Mouse (Mus musculus): ENCODE measurements around the gene Map3k19. TPM values are rescaled to one million over a fixed set of nuclear protein-coding genes. Genes with fewer than 3 reads are reported as not detected.

The Map3k19 gene
- polyA plus RNA-seq, 1 experiment from 2014 or later = 0.82 TPM

DNA sequence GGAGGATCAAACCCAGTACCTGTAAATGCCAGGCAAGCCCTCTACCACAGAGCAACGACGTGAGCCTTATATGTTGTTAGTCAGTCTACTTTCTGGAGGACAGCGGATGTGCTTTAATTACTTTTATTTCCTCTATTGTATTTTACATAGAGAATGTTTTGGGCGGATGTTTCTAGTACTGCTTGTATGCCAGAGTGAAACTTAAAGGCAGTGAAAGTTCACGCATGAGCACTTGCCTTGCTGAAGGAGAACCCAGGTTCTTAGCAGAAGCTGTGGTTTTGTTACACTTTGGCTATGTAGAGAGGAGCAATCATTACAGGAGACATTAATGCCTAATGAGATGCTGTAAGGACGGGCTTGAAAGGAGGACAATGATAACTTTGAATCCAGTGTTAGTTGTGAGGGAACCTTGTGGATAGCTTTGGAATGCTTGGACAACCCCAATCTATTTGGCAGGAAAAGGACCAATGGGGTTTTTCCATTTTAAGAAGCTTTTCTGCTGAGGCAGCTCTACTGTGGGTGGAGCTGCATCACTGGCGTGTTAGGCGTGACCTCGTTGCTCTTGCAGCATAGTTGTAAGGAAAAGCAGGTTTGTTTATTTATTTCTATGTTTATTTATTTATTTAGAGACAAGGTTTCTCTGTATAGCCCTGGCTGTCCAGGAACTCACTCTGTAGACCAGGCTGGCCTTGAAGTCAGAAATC, 4.3 kb upstream of the Map3k19 start:
- no peak overlapping the region for H3K27ac ChIP-seq (ENCODE audit: low read length)
- no peaks in the 10 kb centered on the region for H3K27me3 ChIP-seq (ENCODE audit: control insufficient read depth, insufficient read depth, low read depth, low read length)
- no peak overlapping the region for H3K4me3 ChIP-seq (ENCODE audit: low read length)
- no peaks in the 10 kb centered on the region for H3K9me3 ChIP-seq (ENCODE audit: control insufficient read depth, low read length)
- no peak overlapping the region for H3K9ac ChIP-seq (ENCODE audit: low read length)
- ATAC-seq (ENCODE audit: low read depth) = no peak
- no peaks in the 10 kb centered on the region for H3K4me1 ChIP-seq (replicated peaks; ENCODE audit: control insufficient read depth, insufficient read depth, low read length)
- no peaks in the 10 kb centered on the region for H3K36me3 ChIP-seq (ENCODE audit: control insufficient read depth, insufficient read depth, low read length)
- H3K4me2 ChIP-seq (ENCODE audit: low read depth, low read length) = no peak overlapping the region
- WGBS = 75% methylated on average over 9 of the region's 9 CpGs

DNA sequence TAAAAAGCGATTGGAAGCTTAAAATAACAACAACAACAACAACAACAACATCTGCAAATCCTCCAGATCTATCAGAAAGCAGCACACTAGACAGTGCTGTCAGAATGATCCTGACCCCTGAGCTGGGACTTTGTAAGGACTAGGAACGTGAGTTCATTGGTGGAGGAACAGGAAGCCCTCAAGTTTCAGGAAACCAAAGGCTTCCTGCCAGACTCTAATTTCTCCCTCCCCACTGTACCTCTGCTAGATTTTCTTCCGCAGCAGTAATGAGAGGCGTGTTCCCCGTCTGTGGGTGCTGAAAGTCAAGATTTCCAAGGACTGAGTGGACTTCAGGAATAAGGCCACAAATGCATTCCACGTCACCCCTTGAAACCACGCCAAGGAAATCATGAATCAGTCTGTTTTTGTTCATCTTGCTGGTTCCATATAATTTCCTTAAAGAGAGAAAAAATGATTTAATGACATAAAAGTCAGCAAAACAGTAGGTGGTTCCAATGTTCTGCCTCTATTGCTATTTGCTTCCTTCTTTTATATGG, 4.7 kb downstream of the Map3k19 start:
- Histone ChIP-seq H3K4me3 (ENCODE audit: low read length) (no peak overlapping the region), H3K27ac (ENCODE audit: low read length) (no peak overlapping the region), H3K9me3 (ENCODE audit: control insufficient read depth, low read length) (peaks cover 5% of the 10 kb centered on the region; the same call in 1 of the 2 replicates), H3K36me3 (ENCODE audit: control insufficient read depth, insufficient read depth, low read length) (no peaks in the 10 kb centered on the region), H3K4me1 (replicated peaks; ENCODE audit: control insufficient read depth, insufficient read depth, low read length) (no peaks in the 10 kb centered on the region), H3K27me3 (ENCODE audit: control insufficient read depth, insufficient read depth, low read depth, low read length) (no peaks in the 10 kb centered on the region), H3K4me2 (ENCODE audit: low read depth, low read length) (no peak overlapping the region), H3K9ac (ENCODE audit: low read length) (no peak overlapping the region)
- ATAC-seq (ENCODE audit: low read depth) = no peak
- WGBS = 60% methylated on average over 7 of the region's 7 CpGs

- WGBS = 73% methylated on average over 5 of the region's 5 CpGs
- ATAC-seq (ENCODE audit: low read depth) = no peak
These were observed 9.4 kb downstream of the Map3k19 start for GRCm38 (mm10) chr1:127845472-127845871.

DNA sequence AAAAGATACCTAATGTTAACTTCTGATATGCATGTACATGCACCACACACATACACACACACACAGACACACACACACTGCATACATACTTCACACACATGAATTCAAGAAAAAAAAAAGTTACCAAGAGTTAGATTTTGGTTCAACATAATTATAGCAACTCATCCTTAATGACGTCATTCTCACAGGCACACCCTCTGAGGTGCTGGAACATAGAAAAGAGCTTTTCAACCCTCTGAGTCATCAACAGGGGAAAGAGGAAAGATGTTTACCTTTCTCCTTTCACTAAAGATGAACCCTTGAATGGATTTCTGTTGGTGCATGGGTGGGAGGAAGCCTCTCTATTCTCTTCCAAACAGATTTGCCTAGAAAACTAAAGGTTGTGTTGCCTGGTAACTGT, 16.2 kb downstream of the Map3k19 start:
- WGBS = 60% methylated on average over 1 of the region's 1 CpGs
- no peaks in the 10 kb centered on the region for H3K27me3 ChIP-seq (ENCODE audit: control insufficient read depth, insufficient read depth, low read depth, low read length)
- no peaks in the 10 kb centered on the region for H3K36me3 ChIP-seq (ENCODE audit: control insufficient read depth, insufficient read depth, low read length)
- H3K9me3 ChIP-seq (ENCODE audit: control insufficient read depth, low read length) = no peaks in the 10 kb centered on the region
- ATAC-seq (ENCODE audit: low read depth) = no peak
- H3K9ac ChIP-seq (ENCODE audit: low read length) = no peak overlapping the region
- H3K27ac ChIP-seq (ENCODE audit: low read length) = no peak overlapping the region
- H3K4me1 ChIP-seq (replicated peaks; ENCODE audit: control insufficient read depth, insufficient read depth, low read length) = no peaks in the 10 kb centered on the region
- H3K4me2 ChIP-seq (ENCODE audit: low read depth, low read length) = no peak overlapping the region
- H3K4me3 ChIP-seq (ENCODE audit: low read length) = no peak overlapping the region

More at GRCm38 (mm10) chr1:127845472-127845871, 9.4 kb downstream of the Map3k19 start:
- no peak overlapping the region for H3K4me2 ChIP-seq (ENCODE audit: low read depth, low read length)
- no peak overlapping the region for H3K27ac ChIP-seq (ENCODE audit: low read length)
- H3K9ac ChIP-seq (ENCODE audit: low read length) = no peak overlapping the region
- no peak overlapping the region for H3K4me3 ChIP-seq (ENCODE audit: low read length)
- H3K27me3 ChIP-seq (ENCODE audit: control insufficient read depth, insufficient read depth, low read depth, low read length) = no peaks in the 10 kb centered on the region
- H3K9me3 ChIP-seq (ENCODE audit: control insufficient read depth, low read length) = no peaks in the 10 kb centered on the region
- no peaks in the 10 kb centered on the region for H3K4me1 ChIP-seq (replicated peaks; ENCODE audit: control insufficient read depth, insufficient read depth, low read length)
- H3K36me3 ChIP-seq (ENCODE audit: control insufficient read depth, insufficient read depth, low read length) = no peaks in the 10 kb centered on the region

DNA sequence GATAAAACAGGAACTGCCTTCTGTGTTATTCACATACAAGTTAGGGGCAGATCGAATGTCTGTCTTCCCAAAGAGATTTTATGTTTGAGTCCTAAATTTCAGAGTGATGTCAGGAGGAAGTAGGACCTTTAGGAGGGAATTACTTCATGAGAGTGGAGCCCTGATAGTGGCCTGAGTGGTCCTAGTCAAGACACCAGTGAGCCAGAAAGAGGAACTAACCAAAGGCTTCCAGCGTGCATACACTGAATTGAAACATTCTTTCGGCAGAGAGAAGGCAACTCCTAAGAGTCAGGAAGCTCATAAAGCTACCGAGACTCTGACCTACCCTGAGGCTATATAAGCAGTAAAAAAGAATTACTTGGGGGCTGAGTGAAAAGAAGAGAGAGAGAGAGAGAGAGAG, 18.2 kb downstream of the Map3k19 start:
- no peaks in the 10 kb centered on the region for H3K9me3 ChIP-seq (ENCODE audit: control insufficient read depth, low read length)
- H3K4me1 ChIP-seq (replicated peaks; ENCODE audit: control insufficient read depth, insufficient read depth, low read length) = no peaks in the 10 kb centered on the region
- 70% methylated on average over 4 of the region's 4 CpGs for WGBS
- no peak overlapping the region for H3K4me2 ChIP-seq (ENCODE audit: low read depth, low read length)
- H3K27ac ChIP-seq (ENCODE audit: low read length) = no peak overlapping the region
- no peak overlapping the region for H3K9ac ChIP-seq (ENCODE audit: low read length)
- no peaks in the 10 kb centered on the region for H3K27me3 ChIP-seq (ENCODE audit: control insufficient read depth, insufficient read depth, low read depth, low read length)
- H3K4me3 ChIP-seq (ENCODE audit: low read length) = no peak overlapping the region
- no peaks in the 10 kb centered on the region for H3K36me3 ChIP-seq (ENCODE audit: control insufficient read depth, insufficient read depth, low read length)
- ATAC-seq (ENCODE audit: low read depth) = no peak

DNA sequence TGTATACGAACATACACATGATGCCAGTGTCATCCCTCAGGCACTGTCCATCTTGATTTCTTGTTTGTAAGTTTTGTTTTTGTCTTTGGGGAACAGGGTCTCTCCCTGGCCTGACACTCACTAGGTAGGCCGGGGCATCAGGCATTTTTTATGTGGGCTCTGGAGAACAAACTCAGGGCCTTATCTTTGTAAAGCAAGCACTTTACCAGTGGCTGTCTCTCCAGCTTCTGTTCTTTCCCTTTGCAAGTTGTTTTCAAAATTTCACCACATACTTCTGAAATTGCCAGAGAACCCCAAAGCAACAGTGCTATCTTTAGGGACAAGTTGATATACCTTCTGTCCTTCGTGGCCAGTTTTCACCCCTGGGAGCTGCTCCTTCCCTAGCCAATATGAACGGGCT, 20.6 kb downstream of the Map3k19 start:
- no peaks in the 10 kb centered on the region for H3K4me1 ChIP-seq (replicated peaks; ENCODE audit: control insufficient read depth, insufficient read depth, low read length)
- no peak overlapping the region for H3K27ac ChIP-seq (ENCODE audit: low read length)
- no peak overlapping the region for H3K4me2 ChIP-seq (ENCODE audit: low read depth, low read length)
- H3K36me3 ChIP-seq (ENCODE audit: control insufficient read depth, insufficient read depth, low read length) = no peaks in the 10 kb centered on the region
- 48% methylated on average over 4 of the region's 4 CpGs for WGBS
- H3K9me3 ChIP-seq (ENCODE audit: control insufficient read depth, low read length) = no peaks in the 10 kb centered on the region
- H3K4me3 ChIP-seq (ENCODE audit: low read length) = no peak overlapping the region
- no peak for ATAC-seq (ENCODE audit: low read depth)
- no peaks in the 10 kb centered on the region for H3K27me3 ChIP-seq (ENCODE audit: control insufficient read depth, insufficient read depth, low read depth, low read length)
- no peak overlapping the region for H3K9ac ChIP-seq (ENCODE audit: low read length)

DNA sequence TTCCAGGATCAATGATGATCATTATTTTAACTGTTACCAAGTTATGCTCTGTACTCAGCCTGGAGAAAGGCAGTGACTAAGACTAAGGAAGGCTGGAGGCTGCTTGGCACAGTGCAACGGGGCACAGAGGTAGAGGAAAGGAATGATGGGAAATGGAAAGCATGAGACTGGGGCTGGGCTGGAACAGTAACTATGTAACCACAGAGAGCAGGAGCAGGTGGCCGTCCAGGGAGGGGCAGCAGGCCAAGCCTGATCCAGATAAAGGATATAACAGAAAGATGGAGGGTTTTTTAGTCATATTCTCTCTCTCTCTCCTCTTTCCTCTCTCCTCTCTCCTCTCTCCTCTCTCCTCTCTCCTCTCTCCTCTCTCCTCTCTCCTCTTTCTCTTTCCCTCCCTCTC, 21.1 kb downstream of the Map3k19 start:
- H3K4me3 ChIP-seq (ENCODE audit: low read length) = no peak overlapping the region
- no peaks in the 10 kb centered on the region for H3K27me3 ChIP-seq (ENCODE audit: control insufficient read depth, insufficient read depth, low read depth, low read length)
- no peaks in the 10 kb centered on the region for H3K36me3 ChIP-seq (ENCODE audit: control insufficient read depth, insufficient read depth, low read length)
- H3K4me2 ChIP-seq (ENCODE audit: low read depth, low read length) = no peak overlapping the region
- no peaks in the 10 kb centered on the region for H3K9me3 ChIP-seq (ENCODE audit: control insufficient read depth, low read length)
- no peaks in the 10 kb centered on the region for H3K4me1 ChIP-seq (replicated peaks; ENCODE audit: control insufficient read depth, insufficient read depth, low read length)
- WGBS = 26% methylated on average over 2 of the region's 2 CpGs
- ATAC-seq (ENCODE audit: low read depth) = no peak
- H3K27ac ChIP-seq (ENCODE audit: low read length) = no peak overlapping the region
- H3K9ac ChIP-seq (ENCODE audit: low read length) = no peak overlapping the region

- no peak for ATAC-seq (ENCODE audit: low read depth)
- Histone ChIP-seq H3K9me3 (ENCODE audit: control insufficient read depth, low read length) (no peaks in the 10 kb centered on the region), H3K27me3 (ENCODE audit: control insufficient read depth, insufficient read depth, low read depth, low read length) (no peaks in the 10 kb centered on the region), H3K27ac (ENCODE audit: low read length) (no peak overlapping the region), H3K4me1 (replicated peaks; ENCODE audit: control insufficient read depth, insufficient read depth, low read length) (no peaks in the 10 kb centered on the region), H3K4me3 (ENCODE audit: low read length) (no peak overlapping the region), H3K4me2 (ENCODE audit: low read depth, low read length) (no peak overlapping the region), H3K9ac (ENCODE audit: low read length) (no peak overlapping the region), H3K36me3 (ENCODE audit: control insufficient read depth, insufficient read depth, low read length) (no peaks in the 10 kb centered on the region)
- WGBS = 82% methylated on average over 13 of the region's 13 CpGs
These were observed 24.5 kb downstream of the Map3k19 start for GRCm38 (mm10) chr1:127830215-127830921.

GRCm38 (mm10) chr1:127827325-127827724, 27.5 kb downstream of the Map3k19 start:
- H3K4me1 ChIP-seq (replicated peaks; ENCODE audit: control insufficient read depth, insufficient read depth, low read length) = no peaks in the 10 kb centered on the region
- ATAC-seq (ENCODE audit: low read depth) = no peak
- H3K9me3 ChIP-seq (ENCODE audit: control insufficient read depth, low read length) = no peaks in the 10 kb centered on the region
- H3K9ac ChIP-seq (ENCODE audit: low read length) = no peak overlapping the region
- H3K36me3 ChIP-seq (ENCODE audit: control insufficient read depth, insufficient read depth, low read length) = no peaks in the 10 kb centered on the region
- H3K4me2 ChIP-seq (ENCODE audit: low read depth, low read length) = no peak overlapping the region
- H3K27ac ChIP-seq (ENCODE audit: low read length) = no peak overlapping the region
- H3K4me3 ChIP-seq (ENCODE audit: low read length) = no peak overlapping the region
- WGBS = 11% methylated on average over 2 of the region's 2 CpGs
- no peaks in the 10 kb centered on the region for H3K27me3 ChIP-seq (ENCODE audit: control insufficient read depth, insufficient read depth, low read depth, low read length)
